Mouse (Mus musculus) midbrain, embryonic 14.5 days (tissue): ENCODE data around the gene Cenpi. TPM values are rescaled to one million over a fixed set of nuclear protein-coding genes. Genes with fewer than 3 reads are reported as not detected.

Experiments used
- ATAC-seq: fragments of 200-750 bp; cut with Nextera tagmentation; 2 replicates; pipeline ENCODE4 v1.8.0; 2017; ENCODE audit warnings: moderate number of reproducible peaks, moderate library complexity; ENCODE audit not compliant: low FRiP score, low TSS enrichment
- DNase-seq: peaks from one replicate; pipeline ENCODE4 v3.0.0-alpha.2; 2015
- H3K27ac ChIP-seq: fragments of 300-500 bp; sonication (generic); replicated peaks from 2 replicates; pipeline ENCODE4 v1.5.1; 2014; ENCODE audit warnings: mild to moderate bottlenecking, low read depth, low read length, moderate library complexity
- H3K27me3 ChIP-seq: fragments of 300-500 bp; sonication (generic); 2 replicates; pipeline ENCODE4 v1.6.1; 2014; ENCODE audit warnings: low read length, control low read depth, mixed read lengths; ENCODE audit not compliant: control insufficient read depth, insufficient read depth
- H3K36me3 ChIP-seq: fragments of 300-500 bp; sonication (generic); 2 replicates; pipeline ENCODE4 v1.6.1; 2014; ENCODE audit warnings: low read length, control low read depth; ENCODE audit not compliant: control insufficient read depth, insufficient read depth
- H3K4me1 ChIP-seq: fragments of 300-500 bp; sonication (generic); 2 replicates; pipeline ENCODE4 v1.6.1; 2014; ENCODE audit warnings: mild to moderate bottlenecking, antibody characterized with exemption, low read length, control low read depth; ENCODE audit not compliant: control insufficient read depth, insufficient read depth
- H3K4me2 ChIP-seq: fragments of 300-500 bp; sonication (generic); 2 replicates; pipeline ENCODE4 v1.6.1; 2014; ENCODE audit warnings: mild to moderate bottlenecking, low read length, moderate library complexity
- H3K4me3 ChIP-seq: fragments of 300-500 bp; sonication (generic); replicated peaks from 2 replicates; pipeline ENCODE4 v1.5.1; 2014; ENCODE audit warnings: low read depth, low read length
- H3K9ac ChIP-seq: fragments of 300-500 bp; sonication (generic); replicated peaks from 2 replicates; pipeline ENCODE4 v1.6.1; 2014; ENCODE audit warnings: mild to moderate bottlenecking, low read length, moderate library complexity
- H3K9me3 ChIP-seq: fragments of 300-500 bp; sonication (generic); 2 replicates; pipeline ENCODE4 v1.6.1; 2016; ENCODE audit warnings: low read length, control low read depth, mixed read lengths; ENCODE audit not compliant: control insufficient read depth
- WGBS: fragments of 180-500 bp; shearing (Covaris S2); extraction: QIAGEN DNeasy Blood & Tissue Kit; methylation state at CpG from one replicate; pipeline ENCODE4 v1.1.7; 2014; 5-methylcytosine and 5-hydroxymethylcytosine counted together
- polyA plus RNA-seq: library from polyadenylated mRNA; unstranded; fragments of >200 nt; fragmentation: Nextera tagmentation; extraction: Ambion mirVana; gene quantifications from 2 replicates; pipeline ENCODE4 v1.2.1, GENCODE M21; 2014

Gene Cenpi
- polyA plus RNA-seq, 1 experiment from 2014 or later = 8.6 TPM

GRCm38 (mm10) chrX:134333280-134333679 is 25.4 kb downstream of the Cenpi start:
- Histone ChIP-seq H3K9me3 (no peaks in the 10 kb centered on the region), H3K4me2 (no peak overlapping the region), H3K4me3 (no peak overlapping the region), H3K4me1 (no peaks in the 10 kb centered on the region), H3K27ac (no peak overlapping the region), H3K27me3 (no peaks in the 10 kb centered on the region), H3K36me3 (no peaks in the 10 kb centered on the region), H3K9ac (no peak overlapping the region)
- DNase-seq = peak; percentile 14
- 94% methylated on average over 2 of the region's 2 CpGs for WGBS
- ATAC-seq = no peak

GRCm38 (mm10) chrX:134342735-134343134 is 34.9 kb downstream of the Cenpi start:
- no peaks in the 10 kb centered on the region for H3K4me1 ChIP-seq
- no peak overlapping the region for H3K9ac ChIP-seq
- H3K9me3 ChIP-seq = no peaks in the 10 kb centered on the region
- DNase-seq (no peak), ATAC-seq (no peak)
- no peak overlapping the region for H3K4me3 ChIP-seq
- H3K36me3 ChIP-seq = no peaks in the 10 kb centered on the region
- no peak overlapping the region for H3K27ac ChIP-seq
- WGBS = 79% methylated on average over 2 of the region's 2 CpGs
- no peaks in the 10 kb centered on the region for H3K27me3 ChIP-seq
- H3K4me2 ChIP-seq = no peak overlapping the region

- no peaks in the 10 kb centered on the region for H3K36me3 ChIP-seq
- no peaks in the 10 kb centered on the region for H3K27me3 ChIP-seq
- H3K9me3 ChIP-seq = no peaks in the 10 kb centered on the region
- no peak overlapping the region for H3K4me2 ChIP-seq
- no peak overlapping the region for H3K27ac ChIP-seq
- DNase-seq (no peak), ATAC-seq (no peak)
- 95% methylated on average over 6 of the region's 6 CpGs for WGBS
- H3K4me3 ChIP-seq = no peak overlapping the region
- H3K9ac ChIP-seq = no peak overlapping the region
- H3K4me1 ChIP-seq = no peaks in the 10 kb centered on the region
Measured at GRCm38 (mm10) chrX:134350205-134350604, 42.3 kb downstream of the Cenpi start.

- H3K36me3 ChIP-seq = no peaks in the 10 kb centered on the region
- no peak overlapping the region for H3K27ac ChIP-seq
- no peak for ATAC-seq
- H3K9me3 ChIP-seq = no peaks in the 10 kb centered on the region
- no peak overlapping the region for H3K9ac ChIP-seq
- DNase-seq = peak; percentile 51
- H3K27me3 ChIP-seq = no peaks in the 10 kb centered on the region
- H3K4me1 ChIP-seq = no peaks in the 10 kb centered on the region
- no peak overlapping the region for H3K4me3 ChIP-seq
- no peak overlapping the region for H3K4me2 ChIP-seq
Measured at GRCm38 (mm10) chrX:134353848-134354247, 46.0 kb downstream of the Cenpi start.

GRCm38 (mm10) chrX:134359336-134359735 is 51.5 kb downstream of the Cenpi start:
- no peak for DNase-seq
- Histone ChIP-seq H3K9me3 (no peaks in the 10 kb centered on the region), H3K4me3 (no peak overlapping the region), H3K27me3 (no peaks in the 10 kb centered on the region), H3K4me1 (no peaks in the 10 kb centered on the region), H3K27ac (no peak overlapping the region), H3K4me2 (no peak overlapping the region), H3K36me3 (no peaks in the 10 kb centered on the region), H3K9ac (no peak overlapping the region)
- 75% methylated on average over 4 of the region's 4 CpGs for WGBS
- ATAC-seq = no peak

GRCm38 (mm10) chrX:134362156-134362555 is 54.3 kb downstream of the Cenpi start:
- Histone ChIP-seq H3K4me2 (no peak overlapping the region), H3K36me3 (no peaks in the 10 kb centered on the region), H3K4me1 (no peaks in the 10 kb centered on the region), H3K4me3 (no peak overlapping the region), H3K27me3 (no peaks in the 10 kb centered on the region), H3K9me3 (no peaks in the 10 kb centered on the region), H3K27ac (no peak overlapping the region), H3K9ac (no peak overlapping the region)
- no peak for DNase-seq
- ATAC-seq = no peak
- WGBS = 93% methylated on average over 4 of the region's 4 CpGs

- H3K27ac ChIP-seq = no peak overlapping the region
- no peaks in the 10 kb centered on the region for H3K9me3 ChIP-seq
- no peaks in the 10 kb centered on the region for H3K36me3 ChIP-seq
- no peak for DNase-seq
- H3K4me3 ChIP-seq = no peak overlapping the region
- WGBS = 90% methylated on average over 1 of the region's 1 CpGs
- H3K9ac ChIP-seq = no peak overlapping the region
- no peaks in the 10 kb centered on the region for H3K27me3 ChIP-seq
- no peak for ATAC-seq
- no peak overlapping the region for H3K4me2 ChIP-seq
- H3K4me1 ChIP-seq = no peaks in the 10 kb centered on the region
Measured at GRCm38 (mm10) chrX:134365421-134365820, 57.5 kb downstream of the Cenpi start.

- 83% methylated on average over 3 of the region's 3 CpGs for WGBS
- ATAC-seq = no peak
Measured at GRCm38 (mm10) chrX:134366547-134366946, 58.7 kb downstream of the Cenpi start.

GRCm38 (mm10) chrX:134371279-134371678 is 63.4 kb downstream of the Cenpi start:
- Histone ChIP-seq H3K4me2 (no peak overlapping the region), H3K4me3 (no peak overlapping the region), H3K9me3 (no peaks in the 10 kb centered on the region), H3K27ac (no peak overlapping the region), H3K27me3 (no peaks in the 10 kb centered on the region), H3K4me1 (no peaks in the 10 kb centered on the region), H3K9ac (no peak overlapping the region), H3K36me3 (no peaks in the 10 kb centered on the region)
- DNase-seq (peak; percentile 65), ATAC-seq (no peak)
- 11% methylated on average over 2 of the region's 2 CpGs for WGBS

More at GRCm38 (mm10) chrX:134366547-134366946, 58.7 kb downstream of the Cenpi start:
- Histone ChIP-seq H3K27me3 (no peaks in the 10 kb centered on the region), H3K27ac (no peak overlapping the region), H3K4me1 (no peaks in the 10 kb centered on the region), H3K4me3 (no peak overlapping the region), H3K9me3 (no peaks in the 10 kb centered on the region), H3K36me3 (no peaks in the 10 kb centered on the region), H3K4me2 (no peak overlapping the region), H3K9ac (no peak overlapping the region)
- DNase-seq = no peak
